Mouse (Mus musculus): ENCODE measurements at regions not wholly inside any gene's neighbourhood (a gene's known extent, or its start where the extent isn't known, plus 50 kb on each side); places are given as distances from the start of the nearest gene placed in this dataset.

- no peaks in the 10 kb centered on the region for H3K79me3 ChIP-seq (ENCODE audit: low read depth)
- TF ChIP-seq MAX (IDR thresholded peaks at IDR 0.05) (no peak), FOSL1 (IDR thresholded peaks at IDR 0.05; ENCODE audit: insufficient read depth, low read length, poor library complexity, severe bottlenecking) (no peak), MYOG (IDR thresholded peaks at IDR 0.05; ENCODE audit: control insufficient read depth, extremely low read depth, insufficient read length) (no peak), CTCF (IDR thresholded peaks at IDR 0.05; ENCODE audit: control insufficient read depth, insufficient read depth, insufficient read length) (no peak), CEBPB (IDR thresholded peaks at IDR 0.05; ENCODE audit: low read depth) (no peak), USF1 (IDR thresholded peaks at IDR 0.05; ENCODE audit: low read depth) (no peak), MYOD1 (IDR thresholded peaks at IDR 0.05; ENCODE audit: control insufficient read depth, insufficient read length, low read depth) (no peak)
- no peak overlapping the region for H3K4me3 ChIP-seq (ENCODE audit: insufficient read depth, poor library complexity, severe bottlenecking)
These were observed 299.3 kb downstream of the Gm49356 start for GRCm38 (mm10) chr15:59188371-59188770.

GRCm38 (mm10) chr15:59190511-59190910 is 301.4 kb downstream of the Gm49356 start:
- TF ChIP-seq USF1 (IDR thresholded peaks at IDR 0.05; ENCODE audit: low read depth): no peak
- no peak for TF ChIP-seq MAX (IDR thresholded peaks at IDR 0.05)
- TF ChIP-seq CTCF (IDR thresholded peaks at IDR 0.05; ENCODE audit: control insufficient read depth, insufficient read depth, insufficient read length): no peak
- TF ChIP-seq MYOD1 (IDR thresholded peaks at IDR 0.05; ENCODE audit: control insufficient read depth, insufficient read length, low read depth): no peak
- no peak for TF ChIP-seq CEBPB (IDR thresholded peaks at IDR 0.05; ENCODE audit: low read depth)
- TF ChIP-seq MYOG (IDR thresholded peaks at IDR 0.05; ENCODE audit: control insufficient read depth, extremely low read depth, insufficient read length): no peak
- TF ChIP-seq FOSL1 (IDR thresholded peaks at IDR 0.05; ENCODE audit: insufficient read depth, low read length, poor library complexity, severe bottlenecking): no peak
- no peaks in the 10 kb centered on the region for H3K79me2 ChIP-seq (ENCODE audit: control insufficient read depth, insufficient read depth)
- H3ac ChIP-seq (ENCODE audit: control insufficient read depth, insufficient read length, low read depth): no peak overlapping the region
- H3K27me3 ChIP-seq (ENCODE audit: control insufficient read depth, insufficient read depth, insufficient read length): no peaks in the 10 kb centered on the region
- no peaks in the 10 kb centered on the region for H3K79me3 ChIP-seq (ENCODE audit: low read depth)
- H3K4me3 ChIP-seq (ENCODE audit: insufficient read depth, poor library complexity, severe bottlenecking): no peak overlapping the region
- H3K36me3 ChIP-seq (ENCODE audit: control insufficient read depth, insufficient read depth): no peaks in the 10 kb centered on the region

More at GRCm38 (mm10) chr15:59188371-59188770, 299.3 kb downstream of the Gm49356 start:
- Histone ChIP-seq H3ac (ENCODE audit: control insufficient read depth, insufficient read length, low read depth) (no peak overlapping the region), H3K36me3 (ENCODE audit: control insufficient read depth, insufficient read depth) (no peaks in the 10 kb centered on the region), H3K27me3 (ENCODE audit: control insufficient read depth, insufficient read depth, insufficient read length) (no peaks in the 10 kb centered on the region), H3K79me2 (ENCODE audit: control insufficient read depth, insufficient read depth) (no peaks in the 10 kb centered on the region)

- TF ChIP-seq USF1 (IDR thresholded peaks at IDR 0.05; ENCODE audit: low read depth) (no peak), CTCF (IDR thresholded peaks at IDR 0.05; ENCODE audit: control insufficient read depth, insufficient read depth, insufficient read length) (no peak), CEBPB (IDR thresholded peaks at IDR 0.05; ENCODE audit: low read depth) (no peak), MYOD1 (IDR thresholded peaks at IDR 0.05; ENCODE audit: control insufficient read depth, insufficient read length, low read depth) (no peak), MAX (IDR thresholded peaks at IDR 0.05) (no peak), FOSL1 (IDR thresholded peaks at IDR 0.05; ENCODE audit: insufficient read depth, low read length, poor library complexity, severe bottlenecking) (no peak), MYOG (IDR thresholded peaks at IDR 0.05; ENCODE audit: control insufficient read depth, extremely low read depth, insufficient read length) (no peak)
- H3K27me3 ChIP-seq (ENCODE audit: control insufficient read depth, insufficient read depth, insufficient read length): no peaks in the 10 kb centered on the region
- no peaks in the 10 kb centered on the region for H3K79me2 ChIP-seq (ENCODE audit: control insufficient read depth, insufficient read depth)
- no peaks in the 10 kb centered on the region for H3K36me3 ChIP-seq (ENCODE audit: control insufficient read depth, insufficient read depth)
- H3K79me3 ChIP-seq (ENCODE audit: low read depth): no peaks in the 10 kb centered on the region
- H3ac ChIP-seq (ENCODE audit: control insufficient read depth, insufficient read length, low read depth): no peak overlapping the region
- no peak overlapping the region for H3K4me3 ChIP-seq (ENCODE audit: insufficient read depth, poor library complexity, severe bottlenecking)
These were observed 305.3 kb downstream of the Gm49356 start for GRCm38 (mm10) chr15:59194421-59194820.

- Histone ChIP-seq H3ac (ENCODE audit: control insufficient read depth, insufficient read length, low read depth) (no peak overlapping the region), H3K4me3 (ENCODE audit: insufficient read depth, poor library complexity, severe bottlenecking) (no peak overlapping the region), H3K36me3 (ENCODE audit: control insufficient read depth, insufficient read depth) (no peaks in the 10 kb centered on the region), H3K27me3 (ENCODE audit: control insufficient read depth, insufficient read depth, insufficient read length) (no peaks in the 10 kb centered on the region), H3K79me3 (ENCODE audit: low read depth) (no peaks in the 10 kb centered on the region), H3K79me2 (ENCODE audit: control insufficient read depth, insufficient read depth) (no peaks in the 10 kb centered on the region)
- TF ChIP-seq MYOG (IDR thresholded peaks at IDR 0.05; ENCODE audit: control insufficient read depth, extremely low read depth, insufficient read length) (no peak), USF1 (IDR thresholded peaks at IDR 0.05; ENCODE audit: low read depth) (no peak), FOSL1 (IDR thresholded peaks at IDR 0.05; ENCODE audit: insufficient read depth, low read length, poor library complexity, severe bottlenecking) (no peak), MYOD1 (IDR thresholded peaks at IDR 0.05; ENCODE audit: control insufficient read depth, insufficient read length, low read depth) (no peak), CEBPB (IDR thresholded peaks at IDR 0.05; ENCODE audit: low read depth) (no peak), CTCF (IDR thresholded peaks at IDR 0.05; ENCODE audit: control insufficient read depth, insufficient read depth, insufficient read length) (no peak), MAX (IDR thresholded peaks at IDR 0.05) (no peak)
These were observed 307.3 kb downstream of the Gm49356 start for GRCm38 (mm10) chr15:59196351-59196750.

GRCm38 (mm10) chr15:59197455-59198391 is 308.6 kb downstream of the Gm49356 start:
- H3ac ChIP-seq (ENCODE audit: control insufficient read depth, insufficient read length, low read depth): no peak overlapping the region
- no peaks in the 10 kb centered on the region for H3K27me3 ChIP-seq (ENCODE audit: control insufficient read depth, insufficient read depth, insufficient read length)
- no peaks in the 10 kb centered on the region for H3K36me3 ChIP-seq (ENCODE audit: control insufficient read depth, insufficient read depth)
- TF ChIP-seq USF1 (IDR thresholded peaks at IDR 0.05; ENCODE audit: low read depth) (no peak), MAX (IDR thresholded peaks at IDR 0.05) (no peak), FOSL1 (IDR thresholded peaks at IDR 0.05; ENCODE audit: insufficient read depth, low read length, poor library complexity, severe bottlenecking) (no peak), MYOG (IDR thresholded peaks at IDR 0.05; ENCODE audit: control insufficient read depth, extremely low read depth, insufficient read length) (no peak), CEBPB (IDR thresholded peaks at IDR 0.05; ENCODE audit: low read depth) (no peak), MYOD1 (IDR thresholded peaks at IDR 0.05; ENCODE audit: control insufficient read depth, insufficient read length, low read depth) (no peak), CTCF (IDR thresholded peaks at IDR 0.05; ENCODE audit: control insufficient read depth, insufficient read depth, insufficient read length) (no peak)
- no peaks in the 10 kb centered on the region for H3K79me3 ChIP-seq (ENCODE audit: low read depth)
- no peak overlapping the region for H3K4me3 ChIP-seq (ENCODE audit: insufficient read depth, poor library complexity, severe bottlenecking)
- H3K79me2 ChIP-seq (ENCODE audit: control insufficient read depth, insufficient read depth): no peaks in the 10 kb centered on the region

All from C2C12 (cell line).